Mouse (Mus musculus): Measurements from ENCODE around the gene Prickle2.

The Prickle2 gene

DNA sequence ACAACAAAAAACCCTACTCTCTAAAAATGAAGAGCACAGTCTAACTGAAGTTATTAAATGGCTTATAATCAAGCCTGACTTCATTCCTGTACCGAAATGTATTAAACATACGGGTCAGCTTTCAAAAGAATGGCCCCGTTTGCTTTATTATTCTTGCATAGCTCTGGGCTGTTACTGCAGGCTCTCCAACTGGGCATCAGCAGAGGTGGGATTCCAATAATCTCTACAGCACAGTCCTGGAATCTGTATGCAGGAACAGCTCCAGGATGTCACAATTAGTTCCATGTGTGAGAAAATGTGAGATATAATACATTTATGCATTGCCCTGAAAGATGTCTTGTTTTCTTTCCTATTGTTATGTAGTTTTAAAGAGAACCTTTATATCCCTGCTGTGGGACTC, 38.4 kb downstream of the Prickle2 start:
- DNase-seq (ENCODE audit: low spot score in 2 of 2): no peak

DNA sequence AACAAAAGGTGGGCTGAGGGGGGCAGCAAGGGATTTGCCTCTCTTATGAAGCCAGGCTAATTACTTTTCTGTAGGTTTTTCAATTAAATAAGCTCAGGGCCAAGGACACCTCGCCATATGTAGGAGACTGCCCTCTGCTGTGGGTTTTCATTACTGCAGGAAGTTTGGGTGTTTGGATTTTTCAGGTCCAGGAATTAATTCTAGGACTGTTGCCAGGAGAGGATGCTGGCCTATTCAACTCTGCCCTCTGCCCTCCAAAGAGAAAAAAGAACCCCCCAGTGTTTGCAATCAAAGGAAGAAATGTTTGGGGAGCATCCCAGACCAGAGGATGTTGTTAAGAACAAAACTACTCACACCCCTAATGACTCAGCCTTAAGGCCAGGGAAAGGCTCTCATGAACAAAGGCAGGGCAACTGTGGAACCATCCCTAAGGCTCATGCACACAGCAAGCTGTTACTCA, 40.4 kb downstream of the Prickle2 start:
- DNase-seq (ENCODE audit: low spot score in 2 of 2): peak; percentile 79 to 89

DNA sequence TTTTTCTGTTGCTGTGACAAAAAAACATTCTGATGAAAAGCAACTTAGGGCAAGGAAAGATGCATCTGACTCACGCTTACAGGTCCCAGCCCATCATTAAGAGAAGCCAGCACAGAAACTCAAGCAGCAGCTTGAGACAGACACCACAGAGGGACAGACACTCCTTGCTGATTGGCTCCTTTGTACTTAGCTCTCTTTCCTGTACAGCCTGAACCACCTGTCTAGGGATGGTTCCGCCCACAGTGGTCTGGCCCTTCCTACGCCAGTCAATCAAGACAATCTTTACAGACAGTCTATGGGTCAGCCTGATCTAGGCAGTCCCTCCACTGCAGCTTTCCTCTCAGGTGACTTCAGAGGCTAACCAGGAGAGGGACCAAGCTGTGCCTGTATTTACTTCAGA, 42.1 kb downstream of the Prickle2 start:
- peak in 1 of 2 experiments; percentile 54 for DNase-seq (ENCODE audit: low spot score in 2 of 2)

DNA sequence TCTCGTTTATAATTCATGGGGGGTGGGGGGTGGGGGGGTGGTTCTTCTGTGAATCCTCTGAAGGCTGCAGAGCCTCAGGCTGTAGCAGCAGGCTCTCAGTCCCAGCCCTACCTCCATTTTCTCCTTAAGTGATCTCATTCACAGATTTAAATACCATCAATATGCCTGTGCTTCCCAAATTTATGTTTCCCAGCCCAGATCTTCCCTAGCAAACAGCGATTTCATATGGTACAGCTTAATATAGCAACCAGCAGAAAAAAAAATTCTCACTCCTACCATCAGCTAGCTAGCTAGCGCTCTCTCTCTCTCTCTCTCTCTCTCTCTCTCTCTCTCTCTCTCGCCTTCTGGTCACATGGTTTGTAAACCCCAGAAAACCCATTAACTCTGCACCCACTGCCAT, 42.5 kb downstream of the Prickle2 start:
- peak in 1 of 2 experiments; percentile 66 for DNase-seq (ENCODE audit: low spot score in 2 of 2)

DNA sequence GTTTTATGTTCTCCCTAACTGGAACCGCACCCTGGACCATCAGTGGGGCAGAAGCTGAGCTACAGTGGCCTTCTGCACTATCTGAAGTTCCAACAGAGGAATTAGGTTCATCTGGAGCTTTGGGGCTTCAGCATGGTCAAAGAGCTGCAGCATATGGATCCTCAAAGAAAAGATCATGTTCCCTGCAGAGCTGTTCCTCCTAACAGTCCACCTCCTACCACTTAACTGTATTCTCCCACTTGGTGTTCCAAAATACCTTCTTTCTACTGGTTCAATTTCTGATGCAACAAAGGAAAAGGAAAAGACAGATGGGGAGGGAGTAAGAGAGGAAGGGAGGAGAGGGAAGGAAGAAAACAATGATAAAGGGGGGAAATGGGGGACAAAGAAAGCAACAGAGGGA, 56.9 kb downstream of the Prickle2 start:
- no peak for DNase-seq (ENCODE audit: low spot score in 2 of 2)

DNA sequence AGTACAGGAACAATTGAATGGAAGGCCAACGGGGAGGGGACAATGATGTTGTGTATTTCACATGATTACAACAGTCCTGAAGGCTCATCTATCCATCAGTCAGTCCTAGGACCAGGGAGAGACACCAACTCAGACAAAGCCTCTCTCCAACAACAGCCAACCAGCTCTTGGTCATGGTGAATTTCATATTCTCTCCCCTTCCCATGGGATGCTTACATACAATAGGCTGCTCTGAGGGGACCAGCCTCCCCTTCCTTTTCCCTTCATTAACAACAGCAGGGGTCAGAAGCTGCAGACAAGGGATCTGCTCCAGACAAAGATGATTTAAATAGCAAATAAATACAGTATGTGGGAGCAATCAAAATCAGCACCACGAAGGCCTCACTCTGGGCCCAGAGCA, 57.4 kb downstream of the Prickle2 start:
- no peak for DNase-seq (ENCODE audit: low spot score in 2 of 2)

DNA sequence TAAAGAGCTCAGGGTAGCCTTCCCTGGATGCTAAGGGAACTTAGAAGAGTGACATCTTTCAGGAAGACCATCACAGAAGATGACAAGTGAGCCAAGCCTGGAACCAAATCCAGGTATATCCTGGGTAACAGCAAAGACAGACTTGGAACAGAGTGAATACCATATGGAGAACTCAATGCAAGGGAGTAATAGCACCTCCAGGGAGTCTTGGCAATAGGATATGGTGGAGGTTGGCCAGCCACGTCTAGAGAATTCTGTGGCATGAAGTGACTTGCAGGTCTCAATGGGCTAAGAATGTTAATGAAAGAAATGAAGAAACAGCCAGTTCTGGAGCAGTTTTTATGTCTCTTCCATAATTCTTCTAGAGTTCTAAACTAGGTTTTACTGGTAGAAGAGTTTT, 63.0 kb downstream of the Prickle2 start:
- DNase-seq (ENCODE audit: low spot score in 2 of 2): no peak

DNA sequence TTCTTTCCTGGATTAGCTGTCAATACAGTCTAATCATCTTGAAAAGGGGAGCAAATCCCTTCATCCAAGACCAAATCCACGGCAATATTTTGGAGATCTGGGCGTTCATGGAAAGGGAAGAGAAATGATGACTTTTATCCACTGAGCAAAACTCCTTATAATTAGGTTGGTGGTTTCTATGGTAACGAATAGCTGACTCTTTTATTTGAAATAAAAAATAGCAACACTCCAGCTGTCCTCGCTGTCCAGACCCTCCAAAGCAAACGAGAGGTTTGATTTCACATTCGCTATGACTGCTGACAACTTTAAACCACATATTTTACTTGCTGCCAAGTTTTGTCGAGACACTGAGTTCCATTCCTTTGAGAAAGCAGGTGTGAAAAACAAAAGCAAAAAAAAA, 64.0 kb downstream of the Prickle2 start:
- DNase-seq (ENCODE audit: low spot score in 2 of 2): peak in 1 of 2 experiments; percentile 42

DNA sequence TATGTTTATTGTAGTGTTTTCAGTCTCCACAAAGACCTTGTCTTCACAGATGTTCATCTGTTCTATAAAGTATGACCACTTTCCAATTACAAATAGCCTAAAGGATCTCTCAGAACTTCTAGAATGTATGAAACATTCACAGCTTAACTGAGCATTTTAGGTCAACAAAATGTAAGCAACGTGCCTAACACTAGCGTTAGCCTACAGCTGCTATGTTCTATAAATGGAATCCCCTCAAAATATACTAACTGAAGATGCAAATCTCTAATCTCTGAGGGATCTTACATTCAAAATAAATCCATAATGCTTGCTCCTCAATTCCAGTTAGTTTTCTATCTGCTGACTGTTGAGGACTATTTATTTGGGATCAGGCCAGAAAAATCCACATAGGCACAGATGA, 65.1 kb downstream of the Prickle2 start:
- no peak for DNase-seq (ENCODE audit: low spot score in 2 of 2)

DNA sequence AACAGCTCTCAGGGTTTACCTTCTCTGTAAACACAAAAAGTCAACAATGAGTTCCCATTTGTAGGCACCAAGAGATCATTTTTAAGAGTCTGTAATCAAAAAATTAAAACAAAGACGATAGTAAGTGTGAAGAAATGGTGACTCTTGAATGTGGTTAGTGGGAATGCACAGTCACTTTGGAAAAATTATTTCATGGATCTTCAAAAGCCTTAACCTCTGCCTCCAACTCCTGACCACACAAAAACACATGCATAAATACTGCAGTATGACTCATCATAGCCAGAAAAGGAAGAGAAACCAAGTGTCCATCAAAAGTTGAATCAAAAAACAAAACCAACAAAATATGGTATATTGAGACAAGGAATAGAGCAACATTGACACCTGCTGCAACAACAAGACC, 69.5 kb downstream of the Prickle2 start:
- no peak for DNase-seq (ENCODE audit: low spot score in 2 of 2)

DNA sequence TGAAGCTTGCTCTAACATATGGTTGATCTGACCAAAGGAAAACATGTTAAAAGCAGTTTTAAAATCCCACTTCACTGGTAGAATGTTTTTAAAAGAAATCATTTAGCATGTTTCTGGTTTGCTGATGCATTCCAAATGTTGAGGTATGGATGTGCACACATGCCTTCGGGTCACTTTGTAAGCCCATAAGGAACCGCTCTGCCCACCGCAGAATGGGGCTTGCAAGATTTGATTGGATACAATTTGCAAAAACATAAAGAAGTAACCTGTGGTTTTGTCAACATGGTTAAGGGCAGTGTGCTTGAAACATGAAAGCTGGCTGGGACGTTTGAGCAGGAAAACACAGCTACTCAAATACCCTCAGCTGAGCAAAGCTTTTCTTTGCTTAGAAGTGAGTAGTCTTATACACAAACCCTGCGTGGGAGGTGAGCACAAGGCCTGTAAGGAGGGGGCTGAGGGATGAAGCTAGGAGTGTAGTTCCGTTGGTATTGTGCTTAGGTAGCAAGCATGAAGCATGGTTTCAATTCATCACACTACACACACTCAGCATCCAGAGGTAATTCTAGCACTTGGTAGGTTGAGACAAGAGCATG, 71.0 kb downstream of the Prickle2 start:
- no peak for DNase-seq (ENCODE audit: low spot score in 2 of 2)

DNA sequence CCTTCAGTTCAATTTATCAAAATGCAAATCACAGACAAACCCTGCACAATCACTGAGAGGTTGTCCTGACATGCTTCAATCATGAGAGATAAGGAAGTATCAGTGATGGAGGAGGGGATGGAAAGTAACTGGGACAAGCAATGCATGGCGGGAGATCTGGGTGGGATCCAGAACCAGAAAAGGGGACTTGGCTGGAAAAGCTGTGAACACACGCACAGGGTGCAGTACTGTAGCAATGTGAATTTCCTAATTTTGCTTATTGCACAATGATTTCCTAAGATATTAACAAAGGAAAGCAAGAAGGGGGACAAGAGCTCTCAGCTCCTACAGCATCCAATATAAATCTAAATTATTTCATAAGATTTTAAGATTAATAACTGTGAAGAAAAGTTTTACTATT, 75.0 kb downstream of the Prickle2 start:
- no peak for DNase-seq (ENCODE audit: low spot score in 2 of 2)

DNA sequence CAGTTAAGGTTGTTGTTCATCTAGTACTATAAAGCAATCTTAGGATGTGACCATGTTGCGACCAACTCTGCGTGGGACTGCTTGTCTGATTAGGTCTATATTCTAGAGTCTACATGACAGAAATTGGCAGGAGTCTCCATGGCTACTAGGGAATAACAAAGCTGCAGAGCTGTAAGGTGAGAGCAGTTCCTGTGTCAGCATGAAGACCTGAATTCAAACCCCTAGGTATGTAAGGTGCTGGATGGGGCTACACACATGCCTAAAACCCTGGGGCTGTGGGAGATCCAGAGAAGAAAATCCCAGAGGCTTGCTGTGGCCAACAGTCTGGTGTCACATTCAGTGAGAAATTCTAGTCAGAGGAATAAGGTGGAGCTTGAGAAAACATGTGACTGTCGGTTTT, 78.2 kb downstream of the Prickle2 start:
- DNase-seq (ENCODE audit: low spot score in 2 of 2): no peak

DNA sequence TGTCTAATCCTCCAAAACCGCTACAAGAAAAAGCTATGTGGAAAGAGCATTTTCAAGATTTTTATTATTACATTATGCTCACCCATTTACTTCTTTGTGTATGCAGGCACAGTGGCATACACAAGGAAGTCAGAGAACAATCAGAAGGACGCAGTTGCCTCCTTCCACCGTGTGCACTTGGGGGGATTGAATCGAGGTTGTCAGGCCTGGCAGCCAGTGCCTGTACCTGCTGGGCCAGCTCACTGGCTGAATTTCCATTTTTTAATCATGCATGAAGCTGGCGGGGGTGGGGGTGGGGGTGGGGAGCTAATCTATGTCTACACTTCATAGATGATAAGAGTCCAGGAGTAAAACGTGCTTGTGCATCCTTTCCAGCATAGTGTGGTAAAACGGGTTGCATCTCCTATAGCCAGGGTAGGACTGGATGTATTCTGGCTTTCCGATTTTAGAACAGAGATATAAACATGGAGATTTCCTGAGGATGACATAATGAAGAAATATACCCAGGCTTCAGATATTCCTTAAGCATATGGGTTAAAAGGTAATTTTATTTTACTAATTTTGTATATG, 78.8 kb downstream of the Prickle2 start:
- no peak for DNase-seq (ENCODE audit: low spot score in 2 of 2)

DNA sequence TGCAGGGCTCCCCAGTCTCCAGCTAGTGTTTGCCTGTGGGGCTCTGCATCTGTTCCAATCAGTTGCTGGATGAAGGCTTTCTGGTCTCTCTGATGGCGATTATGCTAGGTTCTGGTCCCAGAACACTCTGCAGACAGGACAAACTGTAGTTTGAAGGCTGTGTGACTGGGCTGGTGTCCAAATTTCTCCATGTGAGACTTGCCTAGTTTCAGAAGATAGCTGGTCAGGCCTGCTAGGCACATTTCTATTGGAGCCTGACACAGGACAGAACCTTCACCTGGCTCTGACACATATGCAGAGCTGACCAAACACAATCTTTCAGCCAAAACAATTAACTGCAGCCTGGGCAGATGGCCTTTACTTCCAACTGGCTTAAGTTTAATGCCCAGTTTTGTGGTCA, 80.0 kb downstream of the Prickle2 start:
- DNase-seq (ENCODE audit: low spot score in 2 of 2): no peak

DNA sequence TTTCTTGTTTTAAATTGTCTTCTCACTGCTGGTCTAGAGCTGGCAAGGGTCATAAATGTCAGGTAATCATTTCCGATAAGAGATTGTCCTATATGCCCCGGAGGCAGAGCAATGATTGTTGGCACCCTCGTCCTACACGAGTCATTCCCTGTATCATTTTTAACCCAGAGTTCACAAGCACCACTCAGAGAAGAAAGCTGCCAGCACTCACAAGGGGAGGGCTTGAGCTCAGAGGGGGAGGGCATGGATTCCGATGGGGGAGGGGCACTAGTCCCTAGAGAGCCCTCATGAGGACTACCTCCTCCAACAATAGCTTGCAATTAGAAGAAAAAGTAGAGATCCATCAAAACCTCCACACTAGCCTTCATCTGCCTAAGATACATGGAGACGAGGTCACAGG, 81.6 kb downstream of the Prickle2 start:
- DNase-seq (ENCODE audit: low spot score in 2 of 2): no peak

DNA sequence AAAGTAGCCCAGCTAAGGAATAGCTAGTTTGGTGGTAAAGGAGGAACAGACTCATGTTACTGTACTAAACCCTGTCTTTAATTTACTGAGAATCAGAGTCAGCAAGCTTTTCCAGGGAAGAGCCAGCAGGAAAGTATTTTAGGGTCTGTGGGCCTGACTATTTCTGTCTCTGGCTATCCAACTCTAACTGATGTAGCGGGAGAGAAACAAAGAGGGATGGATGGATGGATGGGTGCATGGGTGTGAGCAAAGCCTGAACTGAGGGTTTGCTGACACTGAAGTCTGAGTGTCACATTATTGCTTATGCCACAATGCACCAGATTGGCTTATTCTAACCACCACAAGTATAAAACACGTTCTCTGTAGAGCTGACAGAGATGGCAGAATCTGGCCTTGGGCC, 88.8 kb downstream of the Prickle2 start:
- no peak for DNase-seq (ENCODE audit: low spot score in 2 of 2)

DNA sequence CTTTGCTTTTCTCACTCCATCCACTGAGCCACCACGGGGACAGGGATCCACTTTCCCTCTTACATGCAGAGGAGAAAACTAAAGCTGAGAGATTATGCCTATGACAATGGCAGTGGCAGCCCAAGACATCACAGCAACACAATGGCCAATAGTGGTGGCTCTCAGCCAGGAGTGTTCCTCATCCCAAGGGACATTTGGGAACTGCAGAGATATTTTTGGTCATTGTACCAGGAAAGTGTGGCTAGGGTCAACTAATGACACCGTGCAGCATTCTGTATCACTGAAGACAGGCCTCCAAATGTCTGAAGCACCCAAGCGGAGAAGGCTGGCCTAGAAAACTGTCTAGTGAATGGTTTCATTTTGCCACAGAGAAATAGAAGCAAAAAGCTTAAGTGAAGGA, 91.2 kb downstream of the Prickle2 start:
- no peak for DNase-seq (ENCODE audit: low spot score in 2 of 2)

DNA sequence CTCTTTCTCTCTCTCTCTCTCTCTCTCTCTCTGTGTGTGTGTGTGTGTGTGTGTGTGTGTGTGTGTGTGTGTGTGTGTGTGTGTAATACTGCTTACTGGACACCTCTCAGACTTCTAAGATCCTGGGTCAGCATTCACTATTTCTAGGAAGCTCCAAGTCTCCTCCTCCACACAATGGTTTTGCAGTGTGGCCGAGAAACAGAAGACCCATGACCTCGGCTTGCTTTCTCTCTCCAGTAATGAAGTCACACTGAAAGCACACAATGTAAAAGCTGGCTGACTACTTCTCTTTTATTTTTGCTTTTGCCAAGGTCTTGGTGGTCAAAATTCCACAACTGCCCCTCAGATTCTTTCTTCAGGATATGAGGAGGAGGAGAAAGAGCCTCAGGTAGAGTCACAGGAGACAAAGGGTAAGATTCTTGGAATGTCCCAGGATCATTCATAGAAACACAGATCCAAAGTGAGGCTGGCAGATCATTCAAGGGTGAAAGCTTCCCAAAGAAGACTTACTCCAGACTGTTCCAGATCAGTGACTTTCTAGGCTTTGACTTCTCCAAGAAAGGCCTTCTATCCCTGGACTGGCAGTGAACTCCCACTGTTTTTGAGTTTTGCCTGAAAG, 93.7 kb downstream of the Prickle2 start:
- no peak for DNase-seq (ENCODE audit: low spot score in 2 of 2)

DNA sequence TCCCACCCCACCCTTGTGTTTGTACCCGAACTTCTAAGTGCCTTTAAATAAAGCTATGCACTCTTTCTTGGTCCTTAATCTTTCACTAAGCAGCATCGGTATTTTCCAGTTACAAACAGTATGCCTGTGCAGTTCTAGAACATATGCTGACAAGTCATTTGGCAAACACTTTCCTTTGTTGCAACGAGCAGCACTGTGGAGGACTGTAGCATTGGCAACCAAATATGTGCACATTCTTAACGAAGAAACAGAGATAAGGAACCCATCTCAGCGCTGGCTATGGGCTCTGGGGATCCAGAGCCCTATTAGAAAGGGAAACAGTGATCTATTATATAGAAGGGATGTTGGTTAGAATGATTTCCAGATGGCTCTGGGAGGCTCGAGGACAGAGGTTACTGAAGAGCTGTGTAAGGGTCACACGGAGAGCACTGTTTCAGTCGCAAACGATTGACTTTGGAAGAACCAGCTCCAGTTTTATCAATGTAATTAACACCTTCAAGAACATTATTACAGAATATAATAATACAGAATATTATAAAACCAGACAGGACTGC, 96.2 kb downstream of the Prickle2 start:
- DNase-seq (ENCODE audit: low spot score in 2 of 2): peak in 1 of 2 experiments; percentile 68

DNA sequence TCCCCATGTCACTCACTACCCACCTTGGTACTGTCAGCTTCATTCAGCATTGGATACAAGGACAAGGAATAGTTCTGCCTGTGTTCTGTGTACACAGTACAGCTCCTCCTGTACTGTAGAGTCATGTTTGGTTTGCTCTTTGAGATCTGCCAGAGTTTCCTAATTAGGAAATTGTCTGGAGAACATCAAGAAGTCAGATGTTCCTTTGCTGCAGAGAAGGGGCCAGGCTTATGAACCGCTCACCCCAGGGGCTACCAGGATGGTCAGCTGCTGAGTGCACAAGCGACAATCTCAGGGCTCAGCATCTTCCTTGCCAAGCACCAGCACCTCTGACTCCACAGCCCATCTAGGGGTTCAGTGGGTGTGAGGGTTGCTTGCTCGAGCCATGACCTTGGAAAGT, 96.9 kb downstream of the Prickle2 start:
- DNase-seq (ENCODE audit: low spot score in 2 of 2): no peak

DNA sequence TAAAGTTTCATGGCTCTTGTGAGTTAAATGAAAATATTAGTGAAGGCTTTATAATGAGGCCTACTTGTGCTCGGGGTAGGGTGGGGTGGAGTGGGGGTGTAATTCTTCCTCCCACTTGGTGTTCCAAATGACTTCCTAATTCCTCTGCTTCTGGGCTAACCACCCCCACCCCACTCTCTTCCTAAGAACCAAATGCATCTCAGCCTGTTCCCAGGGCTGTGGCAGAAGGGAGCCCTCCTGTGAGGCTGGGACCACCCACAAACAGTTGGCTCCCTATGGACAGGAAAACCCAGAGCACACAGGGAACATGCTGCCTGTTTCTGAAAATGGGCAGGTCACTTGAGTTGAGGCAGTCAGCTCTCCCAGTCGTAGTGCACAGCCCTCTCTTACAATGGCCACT, 100.8 kb downstream of the Prickle2 start:
- DNase-seq (ENCODE audit: low spot score in 2 of 2): no peak

DNA sequence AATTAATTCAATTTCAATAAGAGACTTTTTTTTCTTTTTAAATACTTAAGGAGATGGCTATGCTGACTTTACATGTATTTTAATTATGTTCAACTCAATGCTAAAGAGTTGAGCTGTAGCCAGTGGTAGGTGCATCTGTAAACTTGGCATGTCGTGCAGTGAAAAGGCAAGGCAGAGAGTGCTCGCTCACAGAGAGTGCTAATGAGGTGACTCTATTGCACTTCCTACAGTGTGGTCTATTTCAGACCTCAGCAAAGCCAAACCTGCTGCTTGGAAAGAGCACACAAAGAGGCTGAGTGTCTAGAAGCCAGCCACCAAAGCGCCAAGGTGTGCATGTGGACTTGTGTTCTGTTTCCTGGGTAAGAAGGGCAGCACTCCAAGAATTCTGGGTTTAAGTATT, 109.6 kb downstream of the Prickle2 start:
- DNase-seq (ENCODE audit: low spot score in 2 of 2): no peak

All from frontal cortex, postnatal 36 days (tissue).